Mouse (Mus musculus) lung, embryonic 14.5 days (tissue): ENCODE results near the gene Smarcad1. TPM values are rescaled to one million over a fixed set of nuclear protein-coding genes. Genes with fewer than 3 reads are reported as not detected.

Experiments used
- ATAC-seq: fragments of 200-750 bp; cut with Nextera tagmentation; 2 replicates; pipeline ENCODE4 v1.8.0; 2017; ENCODE audit warnings: mild to moderate bottlenecking, moderate TSS enrichment, moderate library complexity; ENCODE audit not compliant: insufficient read depth
- DNase-seq: peaks from one replicate; pipeline ENCODE4 v3.0.0-alpha.2; 2015
- H3K27ac ChIP-seq: fragments of 300-500 bp; sonication (generic); 2 replicates; pipeline ENCODE4 v1.5.1; 2014; ENCODE audit warnings: low read depth, mild to moderate bottlenecking, moderate library complexity
- H3K27me3 ChIP-seq: fragments of 300-500 bp; sonication (generic); 2 replicates; pipeline ENCODE4 v1.6.1; 2014; ENCODE audit warnings: low read length, control low read depth; ENCODE audit not compliant: insufficient read depth
- H3K36me3 ChIP-seq: fragments of 300-500 bp; sonication (generic); 2 replicates; pipeline ENCODE4 v1.6.1; 2014; ENCODE audit warnings: control low read depth; ENCODE audit not compliant: insufficient read depth
- H3K4me1 ChIP-seq: fragments of 300-500 bp; sonication (generic); 2 replicates; pipeline ENCODE4 v1.6.1; 2014; ENCODE audit warnings: antibody characterized with exemption, control low read depth; ENCODE audit not compliant: insufficient read depth
- H3K4me2 ChIP-seq: fragments of 300-500 bp; sonication (generic); 2 replicates; pipeline ENCODE4 v1.6.1; 2014; ENCODE audit warnings: mild to moderate bottlenecking
- H3K4me3 ChIP-seq: fragments of 300-500 bp; sonication (generic); 2 replicates; pipeline ENCODE4 v1.5.1; 2014; ENCODE audit warnings: low read depth, low read length
- H3K9ac ChIP-seq: fragments of 300-500 bp; sonication (generic); 2 replicates; pipeline ENCODE4 v1.6.1; 2014
- H3K9me3 ChIP-seq: fragments of 300-500 bp; sonication (generic); 2 replicates; pipeline ENCODE4 v1.6.1; 2016; ENCODE audit warnings: low read depth, low read length, control low read depth
- CTCF ChIP-seq: IDR thresholded peaks from 2 replicates; pipeline ENCODE4 v1.5.1; 2016; ENCODE audit warnings: antibody characterized with exemption, low read depth
- WGBS: fragments of 180-500 bp; shearing (Covaris S2); extraction: QIAGEN DNeasy Blood & Tissue Kit; methylation state at CpG from one replicate; pipeline ENCODE4 v1.1.7; 2014; 5-methylcytosine and 5-hydroxymethylcytosine counted together
- polyA plus RNA-seq: library from polyadenylated mRNA; unstranded; fragments of >200 nt; fragmentation: Nextera tagmentation; extraction: Ambion mirVana; gene quantifications from 2 replicates; pipeline ENCODE4 v1.2.1, GENCODE M21; 2014

Smarcad1 gene
- polyA plus RNA-seq, 1 experiment from 2014 or later: 87.2 TPM

- Histone ChIP-seq H3K27ac (no peak overlapping the region), H3K9ac (no peak overlapping the region), H3K4me2 (no peak overlapping the region), H3K9me3 (no peaks in the 10 kb centered on the region), H3K27me3 (no peaks in the 10 kb centered on the region), H3K4me1 (no peaks in the 10 kb centered on the region), H3K4me3 (no peak overlapping the region), H3K36me3 (no peaks in the 10 kb centered on the region)
- ATAC-seq (no peak), DNase-seq (no peak)
- WGBS: 93% methylated on average over 4 of the region's 4 CpGs
- no peak for TF ChIP-seq CTCF
These were observed 114.7 kb downstream of the Smarcad1 start for GRCm38 (mm10) chr6:65157042-65157441.

GRCm38 (mm10) chr6:65159381-65159942, 117.1 kb downstream of the Smarcad1 start:
- 80% methylated on average over 4 of the region's 4 CpGs for WGBS
- Histone ChIP-seq H3K9me3 (no peaks in the 10 kb centered on the region), H3K27ac (no peak overlapping the region), H3K4me1 (no peaks in the 10 kb centered on the region), H3K36me3 (no peaks in the 10 kb centered on the region), H3K4me3 (no peak overlapping the region), H3K9ac (no peak overlapping the region), H3K4me2 (no peak overlapping the region), H3K27me3 (no peaks in the 10 kb centered on the region)
- DNase-seq: no peak
- TF ChIP-seq CTCF: no peak
- ATAC-seq: no peak

GRCm38 (mm10) chr6:65164137-65164536, 121.8 kb downstream of the Smarcad1 start:
- no peak for TF ChIP-seq CTCF
- ATAC-seq (no peak), DNase-seq (peak; percentile 13)
- H3K4me2 ChIP-seq: no peak overlapping the region
- H3K27ac ChIP-seq: no peak overlapping the region
- no peak overlapping the region for H3K4me3 ChIP-seq
- no peaks in the 10 kb centered on the region for H3K36me3 ChIP-seq
- 78% methylated on average over 6 of the region's 6 CpGs for WGBS
- no peaks in the 10 kb centered on the region for H3K4me1 ChIP-seq
- H3K27me3 ChIP-seq: no peaks in the 10 kb centered on the region
- no peak overlapping the region for H3K9ac ChIP-seq
- H3K9me3 ChIP-seq: no peaks in the 10 kb centered on the region

GRCm38 (mm10) chr6:65164977-65165376, 122.6 kb downstream of the Smarcad1 start:
- 40% methylated on average over 5 of the region's 5 CpGs for WGBS
- Histone ChIP-seq H3K4me2 (no peak overlapping the region), H3K4me3 (no peak overlapping the region), H3K4me1 (no peaks in the 10 kb centered on the region), H3K36me3 (no peaks in the 10 kb centered on the region), H3K27ac (no peak overlapping the region; the same call in 1 of the 2 replicates), H3K9ac (no peak overlapping the region), H3K9me3 (no peaks in the 10 kb centered on the region), H3K27me3 (no peaks in the 10 kb centered on the region)
- TF ChIP-seq CTCF: no peak
- ATAC-seq: no peak
- DNase-seq: peak; percentile 39

Other genes starting within 250 kb of the Smarcad1 start
- 4.4 and 4.6 TPM in 2 replicates for gene Hpgds, start 102.3 kb downstream of the Smarcad1 start, polyA plus RNA-seq